Mouse (Mus musculus): ENCODE data around the gene Tent5b. TPM values are rescaled to one million over a fixed set of nuclear protein-coding genes. Genes with fewer than 3 reads are reported as not detected.
"Not testable (repeated sequence)": the region's sequence is repeated elsewhere in the genome, so short reads cannot be mapped to it uniquely, and the experiment has no call there.

Gene Tent5b
- polyA plus RNA-seq, 1 experiment from 2014 or later, result not detected

GRCm38 (mm10) chr4:133504300-133504699 lies 24.4 kb downstream of the Tent5b start:
- Histone ChIP-seq H3K27ac (no peak overlapping the region), H3K4me3 (ENCODE audit: inconsistent target) (no peak overlapping the region), H3K79me2 (ENCODE audit: inconsistent target) (no peaks in the 10 kb centered on the region), H3K36me3 (ENCODE audit: inconsistent target) (no peaks in the 10 kb centered on the region)
- 55% methylated on average over 5 of the region's 5 CpGs for WGBS (ENCODE audit: missing documents)

DNA sequence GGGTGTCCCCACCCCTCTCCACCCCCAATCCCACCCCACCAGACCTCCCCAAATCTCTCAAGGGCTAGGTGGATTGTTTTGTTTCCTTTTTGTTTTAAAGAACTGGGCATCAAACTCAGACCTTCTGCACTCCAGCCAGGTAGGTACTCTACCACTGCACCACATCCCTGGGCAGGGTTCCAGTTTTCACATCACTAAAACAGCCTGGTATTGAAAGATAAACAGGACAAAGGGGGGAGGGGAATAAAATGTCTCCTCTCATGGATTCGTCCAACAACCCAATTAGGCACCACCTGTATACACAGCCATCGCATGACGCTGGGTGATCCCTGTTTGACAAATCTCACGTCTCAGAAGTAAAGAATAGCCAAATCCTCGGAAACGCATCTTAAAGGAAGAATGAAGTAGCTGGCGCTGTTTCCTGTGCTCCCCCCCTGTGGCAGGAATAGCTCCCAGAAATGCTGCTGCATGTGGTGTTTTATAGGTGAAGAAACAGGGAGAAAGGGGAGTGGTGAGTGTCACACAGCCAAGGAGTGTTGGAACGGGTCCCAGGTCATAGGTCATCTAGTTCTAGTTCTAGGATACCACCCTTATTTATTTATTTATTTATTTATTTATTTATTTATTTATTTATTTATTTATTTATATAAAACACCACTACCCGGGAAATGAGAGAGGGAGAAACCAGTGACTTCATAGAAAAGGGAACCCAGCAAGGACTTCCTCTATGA lies 25.0 kb downstream of the Tent5b start:
- H3K4me3 ChIP-seq (ENCODE audit: inconsistent target), result no peak overlapping the region
- no peaks in the 10 kb centered on the region for H3K79me2 ChIP-seq (ENCODE audit: inconsistent target)
- 69% methylated on average over 9 of the region's 9 CpGs for WGBS (ENCODE audit: missing documents)
- H3K36me3 ChIP-seq (ENCODE audit: inconsistent target), result no peaks in the 10 kb centered on the region
- H3K27ac ChIP-seq, result no peak overlapping the region

DNA sequence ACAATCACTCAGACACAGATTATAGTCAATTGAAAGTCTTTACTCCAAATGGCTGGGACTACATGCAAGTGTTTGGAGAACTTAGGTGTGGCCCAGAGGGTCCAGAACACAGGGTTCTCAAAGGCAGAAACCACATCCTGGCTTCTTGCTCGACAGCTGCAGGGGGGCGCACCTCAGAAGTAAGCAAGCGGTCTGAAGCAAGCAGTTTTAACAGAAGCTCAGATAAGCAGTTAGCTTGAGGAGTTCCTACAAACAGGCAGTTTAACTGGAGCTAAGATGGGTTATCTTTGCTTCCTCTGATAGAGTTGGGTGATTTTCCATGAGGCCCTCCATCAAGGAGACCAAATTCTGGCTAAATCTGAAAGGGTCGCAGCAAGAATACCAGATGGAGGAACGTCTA lies 26.6 kb downstream of the Tent5b start:
- H3K79me2 ChIP-seq (ENCODE audit: inconsistent target), result no peaks in the 10 kb centered on the region
- H3K4me3 ChIP-seq (ENCODE audit: inconsistent target), result no peak overlapping the region
- H3K36me3 ChIP-seq (ENCODE audit: inconsistent target), result no peaks in the 10 kb centered on the region
- no peak overlapping the region for H3K27ac ChIP-seq
- 18% methylated on average over 5 of the region's 5 CpGs for WGBS (ENCODE audit: missing documents)

- H3K79me2 ChIP-seq (ENCODE audit: inconsistent target), result no peaks in the 10 kb centered on the region
- no peak overlapping the region for H3K27ac ChIP-seq
- no peak overlapping the region for H3K4me3 ChIP-seq (ENCODE audit: inconsistent target)
- no peaks in the 10 kb centered on the region for H3K36me3 ChIP-seq (ENCODE audit: inconsistent target)
- 94% methylated on average over 7 of the region's 7 CpGs for WGBS (ENCODE audit: missing documents)
Observed at GRCm38 (mm10) chr4:133508990-133509389, 29.1 kb downstream of the Tent5b start.

GRCm38 (mm10) chr4:133511050-133511449 lies 31.1 kb downstream of the Tent5b start:
- 69% methylated on average over 5 of the region's 5 CpGs for WGBS (ENCODE audit: missing documents)

GRCm38 (mm10) chr4:133512511-133512910 lies 32.6 kb downstream of the Tent5b start:
- 79% methylated on average over 3 of the region's 5 CpGs for WGBS (ENCODE audit: missing documents)
- not testable (repeated sequence) for H3K4me3 ChIP-seq (ENCODE audit: inconsistent target); H3K36me3 ChIP-seq (ENCODE audit: inconsistent target); H3K27ac ChIP-seq; H3K79me2 ChIP-seq (ENCODE audit: inconsistent target)

More at GRCm38 (mm10) chr4:133511050-133511449, 31.1 kb downstream of the Tent5b start:
- no peaks in the 10 kb centered on the region for H3K79me2 ChIP-seq (ENCODE audit: inconsistent target)
- no peak overlapping the region for H3K4me3 ChIP-seq (ENCODE audit: inconsistent target)
- H3K27ac ChIP-seq, result no peak overlapping the region
- H3K36me3 ChIP-seq (ENCODE audit: inconsistent target), result no peaks in the 10 kb centered on the region

DNA sequence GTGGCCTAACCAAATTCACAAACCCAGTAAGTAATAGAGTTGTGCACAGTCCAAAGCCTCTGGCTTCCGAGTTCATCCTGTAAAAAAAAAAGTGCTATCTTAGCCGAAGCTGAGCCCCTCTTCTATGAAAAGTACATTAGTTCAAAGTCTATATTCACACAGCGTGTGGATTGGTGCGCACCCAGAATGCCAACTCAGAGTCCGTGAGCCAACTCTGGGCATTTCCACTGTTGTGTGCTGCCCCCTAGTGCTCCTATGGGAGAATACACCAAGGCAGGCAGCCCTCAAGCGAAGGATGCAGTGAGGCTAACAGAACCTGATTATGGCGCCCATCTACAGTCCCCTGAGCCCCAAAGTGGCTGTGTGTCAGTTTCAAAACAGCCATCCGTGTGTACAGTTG lies 33.0 kb downstream of the Tent5b start:
- Histone ChIP-seq H3K36me3 (ENCODE audit: inconsistent target) (no peaks in the 10 kb centered on the region), H3K4me3 (ENCODE audit: inconsistent target) (no peak overlapping the region), H3K27ac (no peak overlapping the region), H3K79me2 (ENCODE audit: inconsistent target) (no peaks in the 10 kb centered on the region)
- 18% methylated on average over 8 of the region's 8 CpGs for WGBS (ENCODE audit: missing documents)

DNA sequence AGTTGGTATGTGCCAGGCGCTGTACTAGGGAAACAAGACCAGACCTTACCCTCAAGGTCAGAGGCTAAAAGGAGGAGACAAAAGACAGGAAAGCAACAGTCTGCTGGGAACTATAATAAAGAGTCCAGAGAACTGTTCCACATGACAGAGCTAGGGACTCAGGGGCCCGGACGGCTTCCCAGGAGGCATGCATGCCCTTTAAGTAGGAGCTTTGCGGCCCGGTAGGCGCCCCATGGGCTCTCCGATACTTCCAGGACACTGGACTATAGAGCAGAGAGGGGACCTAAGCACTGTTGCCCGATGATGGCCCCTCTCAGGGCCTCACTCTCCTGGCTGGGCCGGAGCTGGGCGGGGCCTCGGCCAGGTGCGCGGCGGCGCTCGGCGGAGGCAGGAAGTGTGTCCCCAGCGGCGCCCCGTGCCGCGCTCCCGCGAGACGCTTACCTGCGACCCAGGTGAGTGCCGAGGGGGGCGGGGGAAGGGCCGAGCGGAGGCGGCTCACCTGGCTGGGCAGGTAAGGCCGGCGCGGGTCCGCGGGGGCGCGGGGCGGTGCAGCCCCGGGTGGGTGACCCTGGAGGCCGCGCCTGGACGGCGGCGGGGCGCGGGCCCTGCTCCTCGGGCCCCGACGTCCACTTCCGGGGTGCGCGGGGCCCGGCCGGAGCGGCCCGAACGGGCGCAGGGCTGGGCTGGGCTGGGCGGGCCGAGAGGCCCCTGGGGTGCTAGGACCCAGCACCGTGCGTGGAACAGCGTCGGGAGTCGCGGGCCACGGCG lies 38.9 kb downstream of the Tent5b start, which contains the start of gene Kdf1:
TSS of gene Kdf1 (plus strand) at position 363 of the 768 bp plus-strand sequence.
- Histone ChIP-seq H3K4me3 (ENCODE audit: inconsistent target) (no peak within 1 kb of the TSS), H3K27ac (no peak within 1 kb of the TSS), H3K79me2 (ENCODE audit: inconsistent target) (no peaks in the 10 kb centered on the region), H3K36me3 (ENCODE audit: inconsistent target) (no peaks in the 10 kb centered on the region)
- WGBS (ENCODE audit: missing documents), result 12% methylated on average over 68 of the region's 69 CpGs

DNA sequence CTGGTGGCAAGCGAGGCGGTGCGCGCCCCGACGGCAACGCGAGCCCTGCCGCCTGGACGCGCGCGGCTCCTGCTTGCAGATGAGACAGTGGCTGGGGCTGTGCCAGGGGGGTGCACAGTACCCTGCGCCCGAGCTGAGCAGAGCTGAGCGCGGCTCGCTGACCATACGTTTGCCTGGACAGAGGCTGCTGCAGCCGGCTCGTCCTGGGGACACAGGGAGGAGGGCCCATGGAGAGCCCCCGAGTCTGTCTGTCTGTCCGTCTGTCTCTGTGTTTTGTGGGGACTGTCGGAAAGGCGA lies 39.4 kb downstream of the Tent5b start:
- Histone ChIP-seq H3K27ac (no peak overlapping the region), H3K79me2 (ENCODE audit: inconsistent target) (no peaks in the 10 kb centered on the region), H3K36me3 (ENCODE audit: inconsistent target) (no peaks in the 10 kb centered on the region), H3K4me3 (ENCODE audit: inconsistent target) (no peak overlapping the region)
- WGBS (ENCODE audit: missing documents), result 21% methylated on average over 25 of the region's 25 CpGs

DNA sequence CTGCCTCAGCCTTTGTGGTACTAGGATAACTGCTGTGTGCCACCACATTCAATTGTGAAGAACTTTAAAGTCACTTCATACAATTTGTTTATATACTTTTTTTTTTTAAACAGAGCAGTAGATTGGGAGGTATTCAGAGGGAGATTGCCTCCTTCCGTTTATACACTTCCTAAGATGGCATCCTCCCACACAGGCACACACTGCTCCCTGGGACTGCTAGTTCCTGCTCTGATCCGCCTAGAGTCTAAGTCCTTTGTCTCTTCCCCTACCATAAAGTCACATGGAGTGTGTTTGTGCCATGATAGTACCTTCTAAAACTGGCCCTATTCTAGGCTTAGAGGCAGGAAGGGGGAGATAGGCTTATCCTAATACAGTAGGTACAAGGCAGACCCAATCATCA lies 41.6 kb downstream of the Tent5b start:
- Histone ChIP-seq H3K79me2 (ENCODE audit: inconsistent target) (no peaks in the 10 kb centered on the region), H3K36me3 (ENCODE audit: inconsistent target) (no peaks in the 10 kb centered on the region), H3K27ac (no peak overlapping the region), H3K4me3 (ENCODE audit: inconsistent target) (no peak overlapping the region)
- WGBS (ENCODE audit: missing documents), result 90% methylated on average over 2 of the region's 2 CpGs

DNA sequence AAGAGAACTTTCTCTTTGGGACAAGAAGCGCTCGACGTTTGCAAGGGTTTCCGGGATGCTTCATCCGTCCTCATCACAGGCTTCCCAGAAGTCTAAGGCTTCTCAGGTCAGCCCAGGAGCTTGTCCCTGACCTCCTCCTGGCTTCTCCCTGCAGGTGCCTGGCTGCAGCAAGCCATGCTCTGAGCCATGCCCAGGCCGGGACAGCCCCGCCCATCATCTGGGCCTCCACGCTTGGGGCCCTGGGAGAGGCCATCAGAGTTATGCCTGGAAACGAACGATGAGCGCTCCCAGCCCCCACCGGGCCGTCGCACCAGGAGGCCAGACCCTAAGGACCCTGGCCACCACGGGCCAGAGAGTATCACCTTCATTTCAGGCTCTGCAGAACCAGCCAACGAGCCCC lies 47.9 kb downstream of the Tent5b start:
- Histone ChIP-seq H3K36me3 (ENCODE audit: inconsistent target) (peaks cover 14% of the 10 kb centered on the region; the same call in 1 of the 2 replicates), H3K4me3 (ENCODE audit: inconsistent target) (no peak overlapping the region)
- WGBS (ENCODE audit: missing documents), result 90% methylated on average over 16 of the region's 16 CpGs

DNA sequence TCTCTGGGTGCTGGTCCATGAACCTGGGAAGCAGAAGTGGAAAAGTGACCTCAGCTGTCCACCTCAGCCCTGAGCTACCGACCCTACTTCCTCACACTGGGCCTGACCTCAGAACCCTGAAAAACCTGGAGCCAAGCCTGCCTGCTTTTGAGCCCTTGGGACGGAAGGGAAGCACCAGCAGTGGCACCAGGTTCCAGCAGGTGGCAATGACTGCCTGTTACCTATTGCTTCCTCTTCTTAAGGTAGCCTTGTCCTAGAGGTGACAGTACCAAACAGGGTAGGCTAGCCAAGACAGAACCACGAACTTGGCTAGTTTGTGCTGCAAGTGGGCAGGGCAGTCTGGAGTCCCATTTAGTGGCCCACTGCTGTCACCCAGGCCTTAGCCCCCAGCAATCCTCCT lies 52.8 kb downstream of the Tent5b start:
- Histone ChIP-seq H3K27ac (no peak overlapping the region), H3K79me2 (ENCODE audit: inconsistent target) (no peaks in the 10 kb centered on the region; the same call in 1 of the 2 replicates), H3K36me3 (ENCODE audit: inconsistent target) (peaks cover 47% of the 10 kb centered on the region), H3K4me3 (ENCODE audit: inconsistent target) (no peak overlapping the region)
- 67% methylated on average over 3 of the region's 3 CpGs for WGBS (ENCODE audit: missing documents)

More for the DNA sequence above, 47.9 kb downstream of the Tent5b start:
- H3K27ac ChIP-seq, result no peak overlapping the region
- no peaks in the 10 kb centered on the region for H3K79me2 ChIP-seq (ENCODE audit: inconsistent target)

DNA sequence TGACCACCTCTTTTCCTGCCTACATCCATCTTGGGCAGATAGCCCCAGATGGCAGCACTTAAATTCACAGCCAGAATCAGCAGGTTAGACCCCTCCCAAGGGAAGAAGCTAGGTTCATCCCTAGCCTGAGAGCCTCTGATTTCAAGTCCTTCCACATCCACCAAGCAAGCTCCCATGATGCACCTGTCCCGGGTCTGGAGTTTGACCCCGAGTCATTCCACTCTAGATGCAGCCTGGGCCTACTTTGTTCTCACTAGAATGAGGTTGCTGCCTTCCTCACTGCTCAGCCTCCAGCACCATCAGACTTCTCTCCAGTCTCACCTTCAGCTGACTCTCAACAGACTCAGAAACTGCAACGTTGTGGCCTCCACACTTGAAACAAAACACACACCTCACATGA lies 56.1 kb downstream of the Tent5b start:
- H3K4me3 ChIP-seq (ENCODE audit: inconsistent target), result no peak overlapping the region
- WGBS (ENCODE audit: missing documents), result 90% methylated on average over 3 of the region's 3 CpGs
- H3K36me3 ChIP-seq (ENCODE audit: inconsistent target), result peaks cover 64% of the 10 kb centered on the region
- no peak overlapping the region for H3K27ac ChIP-seq
- H3K79me2 ChIP-seq (ENCODE audit: inconsistent target), result peaks cover 33% of the 10 kb centered on the region; the same call in 1 of the 2 replicates

GRCm38 (mm10) chr4:133536652-133537051 lies 56.7 kb downstream of the Tent5b start:
- WGBS (ENCODE audit: missing documents), result 85% methylated on average over 5 of the region's 5 CpGs
- Histone ChIP-seq H3K36me3 (ENCODE audit: inconsistent target) (peaks cover 62% of the 10 kb centered on the region), H3K4me3 (ENCODE audit: inconsistent target) (no peak overlapping the region), H3K27ac (no peak overlapping the region), H3K79me2 (ENCODE audit: inconsistent target) (peaks cover 39% of the 10 kb centered on the region; the same call in 1 of the 2 replicates)

Data from macrophage (primary cell).